Mouse (Mus musculus) left cerebral cortex, postnatal 25 days (tissue): ENCODE measurements at regions not wholly inside any gene's neighbourhood (a gene's known extent, or its start where the extent isn't known, plus 50 kb on each side); places are given as distances from the start of the nearest gene placed in this dataset.

Experiments used
- DNase-seq, 2 experiments: peaks; one replicate each; pipeline ENCODE4 v3.0.0; 2022; ENCODE audit warnings: low spot score in 2 of 2, mixed read lengths in 1 of 2
- intact Hi-C: fragments of 180-260 bp; cut with DNase I; formaldehyde crosslinking; loops from one replicate; pipeline ENCODE4 v1.15.1; 2025

DNA sequence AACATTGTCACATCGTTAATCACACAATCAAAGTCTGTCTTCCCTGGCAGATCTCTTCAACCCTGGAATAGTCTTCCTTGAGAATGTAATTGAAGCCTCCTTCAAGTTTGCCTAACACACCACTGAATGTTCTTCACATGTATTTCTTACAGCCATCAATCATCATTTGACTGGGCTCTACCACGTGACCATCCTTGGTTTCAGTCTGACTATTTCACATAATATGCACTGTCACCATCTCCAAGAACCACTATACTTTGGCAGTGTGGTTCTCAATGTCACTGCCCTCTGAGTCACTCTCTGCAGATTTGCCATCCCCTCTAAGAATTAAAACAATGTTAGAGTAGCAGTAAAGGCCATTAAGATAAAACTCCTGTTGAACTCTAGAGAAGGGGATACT is 154.6 kb upstream of the Tyw5 start:
- intact Hi-C loops, result no loop called here

DNA sequence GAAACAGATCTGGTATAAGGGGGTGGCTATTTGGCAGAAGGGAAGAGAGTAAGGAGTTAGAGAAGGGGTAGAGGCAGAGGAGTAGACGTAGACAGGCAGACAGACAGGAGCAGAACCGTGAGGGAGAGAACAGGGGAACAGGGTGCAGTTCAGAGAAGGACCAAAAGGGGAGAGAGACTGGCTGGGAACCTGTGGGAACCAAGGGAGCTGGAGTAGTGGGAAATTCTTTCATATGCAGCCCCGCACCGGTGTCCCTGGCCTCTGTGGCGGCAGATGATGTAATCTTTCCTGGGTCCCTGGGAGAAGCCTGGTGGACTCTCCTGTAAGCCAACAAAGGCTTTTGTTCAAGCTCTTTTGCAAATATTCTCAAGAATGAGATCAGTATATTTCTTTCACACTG is 157.8 kb upstream of the Tyw5 start:
- no peak for DNase-seq
- intact Hi-C loops, result no loop called here

More for the DNA sequence above, 154.6 kb upstream of the Tyw5 start:
- DNase-seq, result no peak

DNA sequence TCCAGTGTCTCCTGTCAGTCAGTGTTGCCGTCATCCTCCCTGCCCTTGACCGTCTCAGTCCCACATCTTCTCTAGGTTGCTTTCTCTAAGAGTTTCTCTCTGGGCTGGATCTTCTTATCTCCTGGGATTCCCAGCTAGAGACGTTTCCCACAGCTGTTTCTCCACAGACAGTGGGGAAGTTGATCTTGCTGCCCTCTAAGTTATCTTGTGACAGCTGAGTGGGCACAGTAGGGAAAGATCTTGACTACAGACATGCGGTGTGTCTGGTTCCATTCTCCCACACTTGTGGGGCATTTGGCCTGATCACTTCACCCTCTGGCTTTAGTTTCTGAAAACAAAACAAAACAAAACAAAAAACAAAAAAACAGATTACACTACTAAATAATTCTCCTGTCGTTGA is 165.2 kb upstream of the Tyw5 start:
- intact Hi-C loops, result no loop called here
- no peak for DNase-seq

DNA sequence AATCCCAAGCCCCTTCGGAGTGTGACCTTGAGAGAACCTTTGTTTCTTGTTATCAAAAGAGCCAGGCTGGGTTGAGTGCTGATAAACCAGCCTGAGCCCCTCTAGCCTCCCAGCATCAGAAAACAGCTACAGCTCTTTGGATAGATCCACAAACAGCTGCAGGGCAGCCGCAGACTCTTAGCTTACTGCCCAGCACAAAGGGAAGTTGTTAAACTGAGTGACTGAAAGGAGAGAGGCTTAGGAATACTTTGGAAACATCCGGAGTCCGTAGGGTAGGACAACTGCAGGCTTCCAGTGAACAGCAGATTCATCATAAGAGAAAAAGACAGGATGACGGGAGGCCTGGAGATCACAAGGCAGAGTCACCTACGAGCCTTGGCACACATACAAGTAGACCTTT is 166.9 kb upstream of the Tyw5 start:
- no peak for DNase-seq
- intact Hi-C loops, result no loop called here

DNA sequence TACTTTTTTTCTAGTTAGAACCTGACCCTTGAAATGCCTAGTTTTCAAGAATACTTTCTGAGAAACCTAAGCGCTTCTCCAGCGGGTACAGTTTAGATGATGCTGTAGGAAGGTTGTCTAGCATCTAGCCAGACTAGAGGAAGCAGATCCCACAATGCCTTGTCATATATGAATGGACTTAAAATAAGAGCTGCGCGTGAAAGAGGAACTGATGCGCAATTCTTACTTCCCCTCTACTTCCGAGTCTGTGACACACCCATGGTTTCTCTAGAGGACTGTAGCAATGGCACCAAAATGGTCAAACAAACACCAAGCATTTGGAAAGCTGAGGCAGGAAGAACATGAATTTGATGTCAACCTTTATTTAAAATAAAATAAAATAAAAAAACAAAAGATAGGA is 167.6 kb upstream of the Tyw5 start:
- no peak for DNase-seq
- intact Hi-C loops, result no loop called here

DNA sequence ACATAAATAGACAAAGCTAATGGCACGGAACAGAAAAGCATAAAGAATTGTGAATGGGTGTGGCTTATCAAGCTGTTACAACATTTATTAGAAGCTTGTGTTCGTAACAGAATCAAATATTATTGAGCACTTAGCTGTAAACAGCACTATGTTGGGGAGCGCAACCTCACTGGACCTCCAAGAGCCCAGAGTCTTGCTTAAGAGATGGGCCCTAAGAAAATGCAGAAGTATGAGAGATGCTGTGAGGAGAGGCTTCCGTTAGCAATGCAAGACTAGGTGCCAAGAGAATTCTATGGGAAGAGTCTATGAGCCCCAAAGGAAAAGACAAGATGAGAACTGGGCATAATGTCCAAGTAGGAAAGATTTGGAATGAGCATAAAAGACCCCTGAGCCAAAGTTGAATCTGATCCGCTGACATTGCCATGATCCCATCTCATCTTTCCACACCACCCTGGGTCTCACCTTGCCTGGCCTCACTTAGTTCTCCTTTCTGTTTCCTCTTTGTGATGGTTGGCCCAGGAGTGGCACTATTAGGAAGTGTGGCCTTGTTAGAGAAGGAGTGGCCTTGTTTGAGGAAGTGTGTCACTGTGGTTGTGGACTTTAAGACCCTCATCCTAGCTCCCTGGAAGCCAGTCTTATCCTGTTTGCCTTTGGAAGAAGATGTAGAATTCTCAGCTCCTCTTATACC is 169.3 kb upstream of the Tyw5 start:
- intact Hi-C loops, result no loop called here
- DNase-seq, result no peak

DNA sequence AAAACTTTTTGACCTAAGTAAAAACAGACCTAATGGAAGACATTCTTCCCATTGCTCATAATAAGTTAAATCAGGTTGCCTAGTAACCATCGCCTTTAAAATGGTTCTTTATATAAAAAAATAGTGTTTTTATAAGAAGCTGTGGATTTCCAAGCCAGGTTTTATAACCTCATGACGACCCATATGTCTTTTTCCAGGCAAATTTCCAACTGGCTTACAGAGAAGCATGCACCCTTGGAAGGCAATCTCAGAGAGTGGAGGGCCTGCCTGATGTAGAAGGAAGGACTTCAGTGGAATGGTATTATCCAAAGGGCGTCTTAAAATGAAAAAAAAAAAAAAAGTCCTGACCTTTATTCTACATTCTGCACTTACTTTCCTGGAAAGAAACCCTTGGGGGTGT is 172.2 kb upstream of the Tyw5 start:
- no peak for DNase-seq
- intact Hi-C loops, result no loop called here

DNA sequence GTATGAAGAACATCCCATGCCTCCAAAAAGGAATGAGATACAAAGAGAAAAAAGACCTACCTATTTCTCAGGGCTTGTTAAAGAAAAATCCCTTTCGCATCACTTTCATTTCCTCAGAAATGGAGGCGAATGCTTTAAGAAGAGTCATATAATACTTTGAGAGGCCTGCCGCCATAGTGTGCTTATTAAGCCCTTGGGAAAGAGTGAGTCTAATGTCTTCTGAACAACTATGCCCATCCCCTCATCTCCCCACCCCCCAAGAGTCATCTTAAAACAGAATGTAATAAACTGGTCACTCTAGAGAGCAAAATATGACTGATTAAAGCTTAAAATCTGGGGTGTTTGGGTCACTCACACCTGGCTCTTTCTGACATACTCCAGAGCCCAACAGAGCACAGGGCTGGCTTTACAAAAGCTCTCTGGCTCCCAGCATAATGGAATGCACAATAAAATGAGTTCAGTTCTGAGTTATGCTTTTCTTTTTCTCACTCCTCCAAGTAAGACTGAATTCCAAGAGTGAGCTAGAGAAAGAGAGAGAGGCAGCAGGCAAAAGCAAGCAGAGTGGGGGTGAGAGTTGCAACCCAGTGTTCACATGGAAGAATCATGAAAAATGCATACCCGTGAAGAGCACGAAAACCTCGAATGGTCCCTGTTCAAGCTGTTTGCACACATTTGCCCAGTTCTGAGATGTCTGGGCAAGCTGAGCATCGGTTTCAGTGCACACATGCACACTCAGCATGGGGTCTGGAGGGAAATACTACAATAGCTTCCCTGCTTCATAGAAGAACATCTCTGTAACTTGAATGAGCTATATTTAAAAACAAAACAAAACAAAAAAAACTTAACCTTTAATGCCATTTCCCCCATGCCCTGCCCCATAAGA is 180.0 kb upstream of the Spats2l start:
- intact Hi-C loops, result no loop called here
- DNase-seq, result peak in 1 of 2 experiments; percentile 11

DNA sequence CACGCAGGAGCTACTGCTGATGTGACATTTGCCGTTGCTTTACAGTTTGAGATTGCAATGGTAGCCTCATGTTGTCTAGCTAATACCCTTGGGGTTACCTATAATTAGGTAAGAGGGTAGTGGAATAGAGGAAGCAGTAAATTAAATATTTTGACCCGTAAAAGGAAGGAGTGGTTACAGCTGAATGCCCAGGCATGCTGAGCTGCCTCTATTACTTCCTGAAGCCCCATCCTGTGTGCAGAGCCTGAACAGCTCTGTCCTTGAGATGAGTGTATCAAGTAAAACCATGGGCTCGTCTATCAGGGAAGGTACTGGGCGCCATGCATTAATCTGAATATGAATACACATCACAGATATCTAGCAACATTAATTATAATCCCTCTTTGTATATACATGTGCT is 179.1 kb upstream of the Spats2l start:
- intact Hi-C loops, result no loop called here
- DNase-seq, result no peak

DNA sequence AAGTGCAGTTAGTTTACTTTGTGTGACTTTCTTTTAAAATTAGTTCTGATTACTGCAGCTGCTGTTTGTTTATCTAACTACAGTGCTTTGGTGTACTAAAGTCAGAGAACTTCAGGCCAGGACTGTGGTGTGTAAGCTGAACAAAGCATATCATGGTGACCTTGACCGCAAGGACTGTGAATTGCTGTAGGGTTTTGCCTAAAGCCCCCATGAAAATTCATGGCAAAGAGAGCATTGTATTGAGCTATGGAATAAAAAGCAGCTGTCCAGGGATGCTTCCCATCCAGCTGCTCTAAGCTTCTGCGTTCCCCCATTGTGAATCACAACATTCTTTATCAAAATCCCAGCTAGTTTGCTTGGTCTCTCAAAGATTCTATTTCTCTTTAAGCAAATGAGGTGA is 173.0 kb upstream of the Spats2l start:
- intact Hi-C loops, result loop anchor here (10.0 kb wide), 2 partner anchors 126 to 166 kb away; no protein-coding TSS in a partner anchor
- DNase-seq, result no peak

DNA sequence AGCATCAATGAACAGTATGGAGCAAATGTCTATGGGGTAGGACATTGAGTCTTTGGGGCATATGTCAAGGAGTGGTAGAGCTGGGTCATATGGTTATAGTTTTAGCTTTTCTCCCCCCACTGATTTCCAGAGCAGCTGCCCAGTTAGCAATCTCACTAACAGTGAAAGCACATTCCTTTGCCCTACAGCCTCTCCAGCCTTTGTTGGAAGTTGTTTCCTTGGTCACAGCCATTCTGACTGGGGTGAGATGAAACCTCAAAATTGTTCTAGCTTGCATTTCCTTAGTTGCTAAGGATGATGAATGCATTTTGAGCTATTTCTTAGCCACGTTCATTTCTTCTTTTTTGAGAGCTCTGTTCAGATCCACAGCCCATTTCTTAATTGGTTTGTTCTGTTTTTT is 168.4 kb upstream of the Spats2l start:
- intact Hi-C loops, result loop anchor here (10.0 kb wide), 2 partner anchors 131 to 171 kb away; no protein-coding TSS in a partner anchor
- DNase-seq, result no peak

DNA sequence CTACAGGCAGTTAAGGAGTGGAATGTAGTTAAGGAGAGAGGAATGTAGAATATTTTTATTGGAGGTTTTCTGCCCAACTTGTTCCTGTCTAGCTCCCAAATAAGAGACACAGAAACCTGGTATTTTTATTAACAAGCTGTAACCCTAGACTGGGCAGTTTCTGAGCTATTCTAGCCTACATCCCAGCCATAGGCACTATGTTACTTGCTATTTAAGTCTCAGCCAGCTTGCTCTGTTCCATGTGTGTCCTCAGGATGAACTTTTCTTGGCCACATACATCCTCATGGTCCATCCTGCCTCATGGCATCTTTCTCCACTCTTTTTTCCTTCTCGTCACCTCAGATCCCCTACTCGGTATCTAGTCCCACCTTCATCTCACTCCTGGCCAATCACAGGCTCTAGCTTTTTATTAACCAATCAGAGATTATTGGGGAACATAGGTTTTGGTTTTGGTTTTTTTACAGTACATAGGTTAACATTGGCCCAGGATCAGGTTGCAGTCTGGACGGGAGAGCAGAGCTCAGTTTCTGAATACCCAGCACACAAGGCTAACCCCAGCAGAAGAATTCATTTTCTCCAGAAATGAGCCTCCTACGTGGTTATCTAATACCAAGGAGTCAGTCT is 167.8 kb upstream of the Spats2l start:
- intact Hi-C loops, result loop anchor here (10.0 kb wide), 2 partner anchors 131 to 171 kb away; no protein-coding TSS in a partner anchor
- peak in 1 of 2 experiments; percentile 31 for DNase-seq

DNA sequence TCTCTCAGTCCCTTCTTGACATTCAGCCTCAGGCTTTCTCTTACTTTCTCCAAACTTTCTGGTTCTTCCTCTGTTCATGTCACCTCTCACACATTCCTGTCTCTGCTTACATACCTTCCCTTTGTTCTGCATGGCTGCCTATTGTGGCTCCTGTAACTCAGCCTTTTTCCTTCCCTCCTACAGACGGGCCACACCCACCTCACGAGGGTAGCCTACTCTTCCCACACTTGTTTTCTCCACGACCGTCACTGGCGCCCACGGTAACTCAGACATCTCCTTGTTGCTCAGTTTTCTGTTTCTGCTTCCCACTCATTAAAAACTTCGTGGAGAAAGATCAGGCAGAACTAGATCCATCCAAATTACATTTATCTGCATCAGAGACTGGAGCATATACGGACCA is 166.9 kb upstream of the Spats2l start:
- intact Hi-C loops, result loop anchor here (10.0 kb wide), 2 partner anchors 132 to 172 kb away; no protein-coding TSS in a partner anchor
- DNase-seq, result peak in 1 of 2 experiments; percentile 59

DNA sequence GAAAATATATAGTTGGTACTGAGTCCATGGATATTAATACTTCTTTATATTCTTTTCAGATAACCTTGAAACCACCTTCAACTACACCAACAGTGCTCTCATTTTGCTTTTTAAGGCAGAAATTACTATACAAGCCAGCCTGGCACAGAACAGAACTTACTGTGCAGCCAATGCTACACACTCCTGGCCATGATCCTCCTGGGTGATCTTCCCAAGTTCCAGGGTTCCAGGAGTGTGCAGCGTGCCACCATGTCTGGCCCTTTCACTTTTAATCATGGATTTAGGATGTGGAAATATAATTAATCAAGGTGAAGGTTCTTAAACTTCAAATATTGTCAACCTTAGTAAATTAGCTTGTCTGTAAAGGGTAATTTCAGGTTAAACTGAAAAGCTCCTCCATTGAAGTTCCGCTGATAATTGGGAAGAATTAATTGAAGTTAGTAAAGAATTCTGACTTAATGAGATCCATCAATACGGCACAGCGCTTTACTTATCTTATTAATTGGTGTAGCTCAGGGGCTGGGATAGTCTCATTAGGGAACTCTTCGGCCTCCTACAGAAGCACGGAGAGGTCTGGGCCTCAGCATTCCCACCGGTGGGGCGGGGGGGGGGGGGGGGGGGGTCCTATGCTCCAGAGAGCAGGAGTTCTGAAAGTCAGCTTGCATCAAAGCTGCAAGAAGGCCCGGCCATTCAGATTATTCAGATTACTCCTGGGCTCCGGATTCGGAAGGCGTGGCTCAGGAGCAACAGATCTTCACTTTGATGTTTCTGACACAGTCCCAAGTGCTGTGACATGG is 166.1 kb upstream of the Spats2l start:
- DNase-seq, result no peak
- intact Hi-C loops, result loop anchor here (10.0 kb wide), 2 partner anchors 133 to 173 kb away; no protein-coding TSS in a partner anchor

DNA sequence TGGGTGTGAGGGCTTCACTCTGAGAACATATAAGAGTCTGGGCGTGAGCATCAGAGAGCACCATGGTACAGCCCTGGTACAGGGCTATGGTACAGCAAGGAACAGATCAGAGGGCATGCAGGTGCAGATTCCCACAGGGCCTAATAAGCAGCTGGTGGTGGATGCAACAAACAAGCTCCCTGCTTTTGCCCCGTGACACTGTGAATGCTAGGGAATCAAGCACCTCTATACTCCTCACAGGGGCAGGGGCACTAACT is 165.6 kb upstream of the Spats2l start:
- no peak for DNase-seq
- intact Hi-C loops, result loop anchor here (10.0 kb wide), 2 partner anchors 134 to 174 kb away; no protein-coding TSS in a partner anchor

DNA sequence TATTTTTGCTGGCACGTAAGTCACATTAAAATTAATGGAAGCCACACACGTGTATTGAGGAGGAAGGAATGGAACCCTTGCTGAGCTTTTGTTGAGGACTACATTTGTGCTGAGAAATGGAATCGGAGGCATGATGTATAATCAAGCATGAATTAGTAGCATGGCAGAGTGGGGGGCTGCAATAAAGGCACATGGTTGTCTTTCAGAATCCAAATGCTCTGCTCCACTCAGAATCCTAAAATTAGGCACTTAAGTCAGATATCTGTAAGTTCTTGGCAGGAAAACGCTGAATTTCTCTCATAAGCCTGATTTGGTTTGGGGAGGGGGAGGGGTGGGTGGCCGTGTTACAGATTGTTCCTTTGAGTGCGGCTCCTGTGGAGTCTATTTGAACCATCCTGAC is 164.7 kb upstream of the Spats2l start:
- DNase-seq, result no peak
- intact Hi-C loops, result loop anchor here (10.0 kb wide), 2 partner anchors 135 to 175 kb away; no protein-coding TSS in a partner anchor

DNA sequence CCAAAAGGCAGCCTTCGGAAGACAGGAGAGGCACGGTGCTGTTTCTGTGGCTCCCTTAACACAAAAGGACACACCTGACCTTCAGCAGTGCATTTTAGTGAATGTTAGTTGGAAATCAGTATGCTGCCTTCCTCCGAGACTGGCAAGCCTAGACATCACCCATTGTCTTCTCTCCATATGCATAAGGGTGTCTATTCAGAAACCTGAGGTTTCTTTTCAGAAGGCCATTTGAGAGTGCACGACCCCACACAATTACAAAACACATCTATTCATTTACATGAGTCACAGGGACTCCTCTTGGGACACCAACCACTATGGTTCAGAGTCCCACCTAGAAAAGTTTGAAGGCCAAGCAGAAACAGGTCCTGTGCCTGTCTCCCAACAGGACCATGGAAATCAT is 161.8 kb upstream of the Spats2l start:
- DNase-seq, result no peak
- intact Hi-C loops, result no loop called here

DNA sequence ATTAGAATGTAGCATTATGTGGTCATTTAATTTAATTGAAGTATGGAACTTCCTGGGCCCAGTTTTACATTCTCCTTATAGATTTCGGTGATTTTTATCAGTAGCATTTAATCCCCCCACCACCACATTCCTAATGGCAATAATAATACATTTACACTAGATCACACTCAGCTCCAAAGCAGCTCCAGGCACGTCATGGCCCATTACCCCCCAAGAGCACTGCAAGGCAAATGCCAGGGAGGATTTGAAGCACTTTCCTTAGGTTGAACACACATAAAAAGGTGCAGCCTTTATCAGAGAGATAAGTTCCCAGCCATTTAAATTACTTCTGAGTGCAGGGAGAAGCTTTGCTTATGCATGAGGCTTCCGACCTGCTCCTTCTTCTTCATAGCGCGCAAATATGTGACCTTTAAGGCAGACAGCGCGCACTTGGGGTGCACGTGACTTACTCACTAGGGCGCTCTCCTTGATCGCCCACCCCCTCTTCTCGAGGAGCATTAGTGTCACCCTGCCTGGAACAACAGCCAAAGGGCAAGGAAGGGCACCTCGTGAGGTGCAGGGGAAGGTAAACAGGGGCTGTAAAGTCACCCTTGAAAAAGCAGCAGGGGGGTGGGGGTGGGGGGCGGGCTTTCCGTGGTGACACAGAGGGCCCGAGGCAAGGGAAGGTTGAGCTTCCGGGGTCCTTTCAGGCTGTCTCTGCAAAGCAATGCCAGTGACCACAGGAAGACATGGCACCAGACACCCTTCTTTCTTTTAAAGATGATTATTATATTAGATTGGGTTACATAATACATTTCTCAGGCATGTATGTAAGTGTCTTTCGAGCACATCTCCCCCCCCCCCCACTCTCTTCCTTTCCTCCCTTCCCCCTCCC is 160.8 kb upstream of the Spats2l start:
- DNase-seq, result no peak
- intact Hi-C loops, result no loop called here

DNA sequence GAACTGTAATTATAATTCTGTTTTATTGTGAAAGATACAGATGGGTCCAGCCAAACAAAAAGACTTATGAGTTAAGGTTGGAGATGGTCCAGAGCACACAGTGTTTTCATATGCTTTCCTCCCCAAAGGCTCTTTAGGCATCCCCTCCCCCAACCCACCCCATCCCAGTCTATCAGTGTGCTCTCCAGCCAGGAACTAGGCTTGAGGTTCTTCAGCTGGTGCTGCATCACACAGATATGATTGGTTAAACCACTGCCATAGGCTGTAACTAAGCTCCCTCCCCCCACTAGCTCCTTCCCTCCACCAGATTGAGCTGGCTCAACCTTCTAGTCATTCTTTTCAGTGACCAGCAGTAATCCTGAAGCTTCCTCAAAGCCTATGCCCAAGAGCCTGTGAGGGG is 158.8 kb upstream of the Spats2l start:
- no peak for DNase-seq
- intact Hi-C loops, result no loop called here
